13 mouse cellular contexts compared by ENCODE assay signal in genomic region chr7:27544675-27545370, GRCm38 (mm10). TPM values are rescaled to one million over a fixed set of nuclear protein-coding genes. Genes with fewer than 3 reads are reported as not detected.
DNase-seq lines count a peak whose midpoint lies in the region; ATAC-seq and TF ChIP-seq lines count a peak whose summit lies in the region.
"Had no signal": no experiment of that assay in that cellular context is flagged by ENCODE, and none has a peak within 500 bp of the region (broad histone marks: within the 10 kb centered on the region; RNA-seq: fewer than 3 reads in every experiment).

No protein-coding gene starts in this region.

- no peak overlapping the region for H3K4me2 ChIP-seq in lung, embryonic 14.5 days
- H3K4me2 ChIP-seq: forebrain, embryonic 13.5 days had no signal

- H3K9me3 ChIP-seq in lung, embryonic 14.5 days (ENCODE audit: low read depth, low read length), result no peaks in the 10 kb centered on the region
- no peaks in the 10 kb centered on the region for H3K9me3 ChIP-seq in embryonic facial prominence, embryonic 10.5 days
- H3K9me3 ChIP-seq: forebrain, embryonic 13.5 days had no signal

- H3K27me3 ChIP-seq in lung, embryonic 14.5 days (ENCODE audit: insufficient read depth, low read length), result no peaks in the 10 kb centered on the region
- 0 out of 2 replicates have a peak, but pooled peaks cover 4% of the 10 kb centered on the region for H3K27me3 ChIP-seq in embryonic facial prominence, embryonic 10.5 days (replicated peaks; ENCODE audit: low read depth, poor library complexity, severe bottlenecking)
- H3K27me3 ChIP-seq: forebrain, embryonic 13.5 days had no signal

- intact Hi-C loops in gastrocnemius, postnatal 36 days (cut with DNase I), result no loop called here

- DNase-seq in lung, embryonic 14.5 days, result peak; percentile 10
- no peak for DNase-seq in lung, postnatal 14 days
- peak; percentile 92 for DNase-seq in naive thymus-derived CD4-positive, alpha-beta T cell, adult 2 months (ENCODE audit: low read depth)
- DNase-seq in thymus, postnatal 14 days, result peak; percentile 84
- no peak for DNase-seq in embryonic facial prominence, embryonic 10.5 days (ENCODE audit: low spot score)
- no peak for DNase-seq in gastrocnemius, postnatal 36 days
- no peak for DNase-seq in cerebellum, adult 18-20 months
- DNase-seq: kidney, postnatal 14 days; right cerebral cortex, postnatal 4 days had no signal

- no peak overlapping the region for H3K4me3 ChIP-seq in lung, embryonic 14.5 days (ENCODE audit: low read depth, low read length)
- H3K4me3 ChIP-seq in bone marrow, adult 2 months (replicated peaks; ENCODE audit: control insufficient read depth, low read depth, low read length), result peak overlapping the region; percentile 32
- no peak overlapping the region for H3K4me3 ChIP-seq in embryonic facial prominence, embryonic 10.5 days
- H3K4me3 ChIP-seq: forebrain, embryonic 13.5 days had no signal

- H3K36me3 ChIP-seq in lung, embryonic 14.5 days (ENCODE audit: insufficient read depth), result 0 out of 2 replicates have a peak, but pooled peaks cover 6% of the 10 kb centered on the region
- peaks cover 7% of the 10 kb centered on the region; the same call in 1 of the 2 replicates for H3K36me3 ChIP-seq in embryonic facial prominence, embryonic 10.5 days (replicated peaks)

- ATAC-seq in lung, embryonic 14.5 days (ENCODE audit: insufficient read depth), result no peak
- ATAC-seq: forebrain, embryonic 13.5 days had no signal

- 69% methylated on average over 12 of the region's 12 CpGs for WGBS in lung, embryonic 14.5 days
- 31% methylated on average over 12 of the region's 12 CpGs for WGBS in bone marrow, adult 2 months
- 89% methylated on average over 12 of the region's 12 CpGs for WGBS in embryonic facial prominence, embryonic 10.5 days

- no peaks in the 10 kb centered on the region for H3K4me1 ChIP-seq in lung, embryonic 14.5 days (ENCODE audit: insufficient read depth)
- H3K4me1 ChIP-seq in bone marrow, adult 2 months (ENCODE audit: control insufficient read depth, insufficient read depth, low read length), result peaks cover 3% of the 10 kb centered on the region; the same call in 1 of the 2 replicates
- H3K4me1 ChIP-seq in embryonic facial prominence, embryonic 10.5 days, result peaks cover 17% of the 10 kb centered on the region

- TF ChIP-seq POLR2A in bone marrow, adult 2 months (IDR thresholded peaks at IDR 0.05; ENCODE audit: borderline replicate concordance, control insufficient read depth, low read depth, low read length), result no peak

- H3K27ac ChIP-seq in lung, embryonic 14.5 days (ENCODE audit: low read depth), result no peak overlapping the region
- peak overlapping the region; percentile 49 for H3K27ac ChIP-seq in bone marrow, adult 2 months (ENCODE audit: control insufficient read depth, insufficient read depth, low read depth, low read length, poor library complexity)
- H3K27ac ChIP-seq in embryonic facial prominence, embryonic 10.5 days (replicated peaks), result no peak overlapping the region
- H3K27ac ChIP-seq: forebrain, embryonic 13.5 days; liver, embryonic 14.5 days had no signal

- no peak for TF ChIP-seq CTCF in lung, embryonic 14.5 days (IDR thresholded peaks at IDR 0.05; ENCODE audit: low read depth)
- no peak for TF ChIP-seq CTCF in bone marrow, adult 2 months (IDR thresholded peaks at IDR 0.05; ENCODE audit: control insufficient read depth, insufficient read depth, low read length)

- H3K9ac ChIP-seq in lung, embryonic 14.5 days, result no peak overlapping the region
- H3K9ac ChIP-seq: forebrain, embryonic 13.5 days; liver, embryonic 14.5 days had no signal

RNA-seq across cellular contexts. Expression of gene Pld3, which starts 8.2 kb away (rescaled TPM):
- 56.7 and 57.4 TPM in 2 replicates for polyA plus RNA-seq in lung, embryonic 14.5 days (2014; fragmentation: Nextera tagmentation; extraction: Ambion mirVana)
- polyA plus RNA-seq in bone marrow, adult 2 months (2011; ENCODE audit: insufficient read depth, insufficient read length, low replicate concordance, missing spikeins), result 27.9 and 52.2 TPM in 2 replicates
- polyA plus RNA-seq in embryonic facial prominence, embryonic 10.5 days (2016; fragmentation: Nextera tagmentation; extraction: Ambion mirVana), result 40.5 and 41.4 TPM in 2 replicates
- total RNA-seq in gastrocnemius, postnatal 36 days (2021), result 10 to 100 TPM; 12.6 to 13.6 TPM

RNA-seq across cellular contexts. Expression of gene 2310022A10Rik, which starts 8.2 kb away (rescaled TPM):
- 20.6 and 25.4 TPM in 2 replicates for polyA plus RNA-seq in lung, embryonic 14.5 days (2014; fragmentation: Nextera tagmentation; extraction: Ambion mirVana)
- polyA plus RNA-seq in bone marrow, adult 2 months (2011; ENCODE audit: insufficient read depth, insufficient read length, low replicate concordance, missing spikeins), result 8.1 and 19.0 TPM in 2 replicates
- polyA plus RNA-seq in embryonic facial prominence, embryonic 10.5 days (2016; fragmentation: Nextera tagmentation; extraction: Ambion mirVana), result 40.8 and 41.1 TPM in 2 replicates
- total RNA-seq in gastrocnemius, postnatal 36 days (2021), result 100 to 1,000 TPM in 1 of 2 experiments, 10 to 100 TPM in 1; 96.8 to 127 TPM

RNA-seq across cellular contexts. Expression of gene Hipk4, which starts 21.8 kb away (rescaled TPM):
- polyA plus RNA-seq in lung, embryonic 14.5 days (2014; fragmentation: Nextera tagmentation; extraction: Ambion mirVana), result 0.95 and 1.0 TPM in 2 replicates
- 0.45 and 0.77 TPM in 2 replicates for polyA plus RNA-seq in bone marrow, adult 2 months (2011; ENCODE audit: insufficient read depth, insufficient read length, low replicate concordance, missing spikeins)
- 0.45 and 0.60 TPM in 2 replicates for polyA plus RNA-seq in embryonic facial prominence, embryonic 10.5 days (2016; fragmentation: Nextera tagmentation; extraction: Ambion mirVana)
- total RNA-seq in gastrocnemius, postnatal 36 days (2021), result under 1 TPM; 0.07 to 0.08 TPM
- total RNA-seq: left cerebral cortex, postnatal 14 days had no signal

RNA-seq across cellular contexts. Expression of gene Prx, which starts 45.7 kb away (rescaled TPM):
- polyA plus RNA-seq in lung, embryonic 14.5 days (2014; fragmentation: Nextera tagmentation; extraction: Ambion mirVana), result 2.5 and 2.9 TPM in 2 replicates
- polyA plus RNA-seq in bone marrow, adult 2 months (2011; ENCODE audit: insufficient read depth, insufficient read length, low replicate concordance, missing spikeins), result 0.79 and 3.4 TPM in 2 replicates
- polyA plus RNA-seq in embryonic facial prominence, embryonic 10.5 days (2016; fragmentation: Nextera tagmentation; extraction: Ambion mirVana), result 3.8 and 4.2 TPM in 2 replicates
- 10 to 100 TPM in 1 of 2 experiments, 1 to 10 TPM in 1; 4.6 to 10.7 TPM for total RNA-seq in gastrocnemius, postnatal 36 days (2021)

RNA-seq across cellular contexts. Expression of gene Akt2, which starts 46.5 kb away (rescaled TPM):
- 92.6 and 98.9 TPM in 2 replicates for polyA plus RNA-seq in lung, embryonic 14.5 days (2014; fragmentation: Nextera tagmentation; extraction: Ambion mirVana)
- polyA plus RNA-seq in bone marrow, adult 2 months (2011; ENCODE audit: insufficient read depth, insufficient read length, low replicate concordance, missing spikeins), result 44.5 and 71.2 TPM in 2 replicates
- polyA plus RNA-seq in embryonic facial prominence, embryonic 10.5 days (2016; fragmentation: Nextera tagmentation; extraction: Ambion mirVana), result 95.3 and 101 TPM in 2 replicates
- 100 to 1,000 TPM; 135 to 142 TPM for total RNA-seq in gastrocnemius, postnatal 36 days (2021)

Comparison
In these comparisons a context has a peak if more than half of its experiments do, and no peak if none do; other contexts are left out.
1. DNase-seq: peak in lung, embryonic 14.5 days (single experiment), naive thymus-derived CD4-positive, alpha-beta T cell, adult 2 months (single experiment) and thymus, postnatal 14 days (single experiment); none in lung, postnatal 14 days (single experiment), embryonic facial prominence, embryonic 10.5 days (single experiment), gastrocnemius, postnatal 36 days (0 of 2) and cerebellum, adult 18-20 months (0 of 2).